Mouse (Mus musculus): ENCODE measurements around the gene Slc9b2. TPM values are rescaled to one million over a fixed set of nuclear protein-coding genes. Genes with fewer than 3 reads are reported as not detected.

The Slc9b2 gene
- 0.15 and 2.3 TPM in 2 replicates for polyA plus RNA-seq (2012; rRNA removed; ENCODE audit: low replicate concordance)

DNA sequence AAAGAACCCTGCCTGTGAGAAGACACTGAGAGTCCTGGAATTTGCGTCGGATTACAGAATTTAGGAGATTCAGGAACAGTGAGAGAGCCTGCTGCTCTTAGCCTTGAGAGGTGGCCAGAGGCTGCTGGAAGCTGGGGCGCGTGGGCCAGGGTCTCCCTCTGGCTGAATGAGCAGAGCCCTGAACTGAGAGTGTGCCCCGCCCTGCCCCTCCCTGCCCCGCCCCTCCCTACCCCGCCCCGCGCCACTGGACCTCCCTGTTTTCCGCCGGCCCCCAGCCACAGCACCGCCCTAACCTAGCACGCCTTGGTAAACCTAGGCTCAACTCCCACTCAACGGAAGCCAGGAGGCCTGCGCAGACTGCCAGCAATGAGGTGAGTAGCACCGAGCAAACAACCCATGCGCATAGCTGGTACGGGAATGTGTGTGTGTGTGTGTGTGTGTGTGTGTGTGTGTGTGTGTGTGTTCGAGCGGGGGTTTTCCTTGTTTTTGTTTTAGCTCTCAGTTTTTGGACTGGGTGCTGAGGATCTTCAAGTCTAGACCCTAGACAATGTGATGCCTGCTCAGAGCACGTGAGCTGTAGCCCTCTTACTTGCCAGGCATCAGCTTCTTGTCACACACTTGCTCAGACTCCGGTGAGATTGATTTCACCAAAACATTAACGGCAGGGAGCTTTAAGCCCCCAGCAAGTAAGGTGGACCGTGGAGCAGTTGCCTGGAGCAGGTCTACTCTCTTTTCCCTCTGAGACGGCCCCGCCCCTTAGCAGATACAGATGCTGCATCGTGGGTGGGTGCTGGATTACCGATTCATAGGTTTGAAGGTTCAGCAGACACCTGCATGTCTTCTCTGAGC is at the start of gene Slc9b2:
TSS of gene Slc9b2 (plus strand) at position 290 of the 849 bp plus-strand sequence.

GRCm38 (mm10) chr3:135280669-135281415 is 26.7 kb upstream of the Slc9b2 start, which contains the start of gene Bdh2:
TSS of gene Bdh2 (plus strand) at chr3:135281221.

DNA sequence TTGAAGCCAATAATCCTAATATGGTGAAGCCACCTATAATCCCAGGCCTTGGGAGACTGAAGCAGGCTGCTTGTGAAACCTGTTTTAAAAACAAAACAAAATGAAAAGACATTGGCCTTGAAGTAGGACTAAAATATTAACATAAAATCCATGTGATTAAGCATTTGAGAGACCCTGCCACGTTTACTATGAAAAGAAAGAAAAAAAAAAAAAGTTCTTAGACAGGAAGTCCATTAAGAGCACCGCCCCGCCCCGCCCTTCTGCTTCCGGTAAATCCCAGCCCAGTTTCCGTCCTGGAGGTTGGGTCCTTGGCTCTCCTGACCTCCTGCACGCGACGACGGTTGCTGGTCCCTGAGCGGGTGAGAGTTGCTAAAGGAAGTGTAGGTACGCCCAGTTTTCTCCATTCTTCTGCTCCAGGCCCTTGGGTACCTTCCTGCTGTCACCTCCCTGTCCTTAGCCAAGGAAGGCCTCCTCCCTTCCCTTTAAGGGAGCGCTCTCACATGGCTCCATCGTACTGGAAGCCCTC is 40.3 kb downstream of the Slc9b2 start, which contains the start of gene Slc9b1:
TSS of gene Slc9b1 (plus strand) at position 291 of the 526 bp plus-strand sequence.

Other genes starting within 250 kb of the Slc9b2 start
- 0.85 and 2.0 TPM in 2 replicates for gene Cenpe, start 95.2 kb upstream of the Slc9b2 start, polyA plus RNA-seq (2012; rRNA removed; ENCODE audit: low replicate concordance)
- gene Bdh2, start 26.5 kb upstream of the Slc9b2 start, polyA plus RNA-seq (2012; rRNA removed; ENCODE audit: low replicate concordance) = 4.2 and 12.4 TPM in 2 replicates
- gene Slc9b1, start 40.3 kb downstream of the Slc9b2 start, polyA plus RNA-seq (2012; rRNA removed; ENCODE audit: low replicate concordance) = 0.07 TPM in 1 of 2 replicates, not detected in the other
- 12.0 and 18.5 TPM in 2 replicates for gene Cisd2, start 116.2 kb downstream of the Slc9b2 start, polyA plus RNA-seq (2012; rRNA removed; ENCODE audit: low replicate concordance)
- 260 and 326 TPM in 2 replicates for gene Ube2d3, start 130.4 kb downstream of the Slc9b2 start, polyA plus RNA-seq (2012; rRNA removed; ENCODE audit: low replicate concordance)
- gene Manba, start 177.9 kb downstream of the Slc9b2 start, polyA plus RNA-seq (2012; rRNA removed; ENCODE audit: low replicate concordance) = 4.6 and 12.2 TPM in 2 replicates